Mouse (Mus musculus) forebrain, embryonic 10.5 days (tissue): ENCODE results near the gene Rhoc. TPM values are rescaled to one million over a fixed set of nuclear protein-coding genes. Genes with fewer than 3 reads are reported as not detected.

Experiments used
- DNase-seq: peaks from one replicate; pipeline ENCODE4 v3.0.0-alpha.2; 2017; ENCODE audit warnings: low spot score; ENCODE audit errors: extremely low spot score
- H3K27ac ChIP-seq: fragments of 300-500 bp; sonication (generic); 2 replicates; pipeline ENCODE4 v1.5.1; 2016; ENCODE audit warnings: mild to moderate bottlenecking
- H3K27me3 ChIP-seq: fragments of 300-500 bp; sonication (generic); 2 replicates; pipeline ENCODE4 v1.6.1; 2016; ENCODE audit warnings: mild to moderate bottlenecking; ENCODE audit not compliant: poor library complexity, severe bottlenecking
- H3K36me3 ChIP-seq: fragments of 300-500 bp; sonication (generic); replicated peaks from 2 replicates; pipeline ENCODE4 v1.6.1; 2016; ENCODE audit warnings: mild to moderate bottlenecking, moderate library complexity
- H3K4me1 ChIP-seq: fragments of 300-500 bp; sonication (generic); 2 replicates; pipeline ENCODE4 v1.6.1; 2016
- H3K4me3 ChIP-seq: fragments of 300-500 bp; sonication (generic); 2 replicates; pipeline ENCODE4 v1.5.1; 2016; ENCODE audit warnings: mild to moderate bottlenecking, moderate library complexity
- H3K9me3 ChIP-seq: fragments of 300-500 bp; sonication (generic); 2 replicates; pipeline ENCODE4 v1.6.1; 2016; ENCODE audit warnings: mild to moderate bottlenecking, moderate library complexity
- WGBS: fragments of 180-500 bp; shearing (Covaris S2); methylation state at CpG from one replicate; pipeline ENCODE4 v1.1.7; 2016; 5-methylcytosine and 5-hydroxymethylcytosine counted together
- polyA plus RNA-seq: library from polyadenylated mRNA; unstranded; fragments of >200 nt; fragmentation: Nextera tagmentation; extraction: Ambion mirVana; gene quantifications from 2 replicates; pipeline ENCODE4 v1.2.1, GENCODE M21; 2016

Rhoc gene
- polyA plus RNA-seq, 1 experiment from 2014 or later = 84.9 TPM

- H3K9me3 ChIP-seq = no peaks in the 10 kb centered on the region
- H3K36me3 ChIP-seq = peaks cover 95% of the 10 kb centered on the region
- H3K4me3 ChIP-seq = no peak overlapping the region
- WGBS = 90% methylated on average over 3 of the region's 3 CpGs
- no peaks in the 10 kb centered on the region for H3K4me1 ChIP-seq
- no peaks in the 10 kb centered on the region for H3K27me3 ChIP-seq
- no peak overlapping the region for H3K27ac ChIP-seq
- DNase-seq = no peak
These were observed 47.6 kb downstream of the Rhoc start for GRCm38 (mm10) chr3:104835797-104836196.

- DNase-seq = no peak
- Histone ChIP-seq H3K4me3 (no peak overlapping the region), H3K4me1 (no peaks in the 10 kb centered on the region), H3K9me3 (no peaks in the 10 kb centered on the region), H3K27me3 (no peaks in the 10 kb centered on the region), H3K27ac (no peak overlapping the region), H3K36me3 (peaks cover 95% of the 10 kb centered on the region)
- 98% methylated on average over 5 of the region's 5 CpGs for WGBS
These were observed 52.9 kb downstream of the Rhoc start for GRCm38 (mm10) chr3:104841049-104841448.

Other genes starting within 250 kb of the Rhoc start
- 57.3 and 60.0 TPM in 2 replicates for gene Slc16a1, start 149.7 kb upstream of the Rhoc start, polyA plus RNA-seq
- gene Ppm1j, start 7.3 kb upstream of the Rhoc start, polyA plus RNA-seq = 1.4 and 1.6 TPM in 2 replicates
- not detected in 2 replicates for gene Fam19a3, start 6.5 kb upstream of the Rhoc start, polyA plus RNA-seq
- 16.8 and 19.5 TPM in 2 replicates for gene Mov10, start 30.2 kb downstream of the Rhoc start, polyA plus RNA-seq
- gene St7l, start 75.6 kb downstream of the Rhoc start, polyA plus RNA-seq = 30.0 and 33.7 TPM in 2 replicates
- gene Capza1, start 76.1 kb downstream of the Rhoc start, polyA plus RNA-seq = 206 and 214 TPM in 2 replicates
- 0.58 and 0.68 TPM in 2 replicates for gene Wnt2b, start 173.5 kb downstream of the Rhoc start, polyA plus RNA-seq